Mouse (Mus musculus) kidney, adult 2 months (tissue): Measurements from ENCODE around the gene Morc1.

ENCODE experiments used
- CTCF ChIP-seq: fragments of 200-500 bp; conservative IDR thresholded peaks from 2 replicates; pipeline ENCODE4 v1.5.1; 2011; ENCODE audit warnings: low read depth, mild to moderate bottlenecking, control low read depth, low read length, moderate library complexity, mixed read lengths; ENCODE audit not compliant: insufficient read depth, insufficient read length
- POLR2A ChIP-seq: fragments of 200-500 bp; IDR thresholded peaks from one replicate; pipeline ENCODE4 v1.6.1; 2011; ENCODE audit warnings: low read depth, low read length, control low read depth

DNA sequence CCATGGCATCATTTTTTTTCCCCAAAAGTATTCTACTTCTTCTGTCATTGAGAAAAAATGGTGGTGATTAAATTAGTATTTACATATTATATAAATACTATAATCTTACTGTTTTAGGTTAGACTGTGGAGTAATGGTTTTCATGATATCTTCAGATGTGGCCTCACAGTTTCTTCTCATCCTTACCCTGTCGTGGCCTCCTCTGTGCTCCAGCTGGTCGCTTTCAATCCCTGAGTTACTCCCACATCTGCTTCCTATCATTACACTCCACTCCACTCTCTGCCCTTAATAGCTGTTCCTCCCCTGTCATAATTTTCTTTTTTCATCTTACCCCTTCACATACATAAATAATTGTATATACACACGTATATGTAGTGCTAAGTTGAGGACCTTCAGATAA is 22.2 kb downstream of the Morc1 start:
- TF ChIP-seq CTCF, result no peak
- TF ChIP-seq POLR2A, result no peak
